Mouse (Mus musculus) stomach, embryonic 15.5 days (tissue): ENCODE results near the gene Prickle1. TPM values are rescaled to one million over a fixed set of nuclear protein-coding genes. Genes with fewer than 3 reads are reported as not detected.

Experiments used
- ATAC-seq: fragments of 200-750 bp; cut with Nextera tagmentation; 2 replicates; pipeline ENCODE4 v1.8.0; 2017; ENCODE audit warnings: low read depth, moderate number of reproducible peaks, moderate TSS enrichment; ENCODE audit not compliant: insufficient read depth, low FRiP score
- H3K27ac ChIP-seq: fragments of 300-500 bp; sonication (generic); 2 replicates; pipeline ENCODE4 v1.5.1; 2015; ENCODE audit warnings: mild to moderate bottlenecking, inconsistent platforms
- H3K27me3 ChIP-seq: fragments of 300-500 bp; sonication (generic); replicated peaks from 2 replicates; pipeline ENCODE4 v1.6.1; 2015; ENCODE audit warnings: inconsistent platforms
- H3K36me3 ChIP-seq: fragments of 300-500 bp; sonication (generic); 2 replicates; pipeline ENCODE4 v1.6.1; 2015; ENCODE audit warnings: inconsistent platforms
- H3K4me1 ChIP-seq: fragments of 300-500 bp; sonication (generic); 2 replicates; pipeline ENCODE4 v1.6.1; 2015; ENCODE audit warnings: inconsistent platforms
- H3K4me2 ChIP-seq: fragments of 300-500 bp; sonication (generic); 2 replicates; pipeline ENCODE4 v1.6.1; 2015; ENCODE audit warnings: mild to moderate bottlenecking, inconsistent platforms
- H3K4me3 ChIP-seq: fragments of 300-500 bp; sonication (generic); replicated peaks from 2 replicates; pipeline ENCODE4 v1.5.1; 2015; ENCODE audit warnings: inconsistent platforms
- H3K9ac ChIP-seq: fragments of 300-500 bp; sonication (generic); 2 replicates; pipeline ENCODE4 v1.6.1; 2015; ENCODE audit warnings: inconsistent platforms
- H3K9me3 ChIP-seq: fragments of 300-500 bp; sonication (generic); 2 replicates; pipeline ENCODE4 v1.6.1; 2016; ENCODE audit warnings: inconsistent platforms
- WGBS: fragments of 180-500 bp; shearing (Covaris S2); methylation state at CpG from one replicate; pipeline ENCODE4 v1.1.7; 2015; 5-methylcytosine and 5-hydroxymethylcytosine counted together
- polyA plus RNA-seq: library from polyadenylated mRNA; unstranded; fragments of >200 nt; fragmentation: Nextera tagmentation; extraction: Ambion mirVana; gene quantifications from 2 replicates; pipeline ENCODE4 v1.2.1, GENCODE M21; 2015

The Prickle1 gene
- polyA plus RNA-seq, 1 experiment from 2014 or later, result 23.0 TPM

DNA sequence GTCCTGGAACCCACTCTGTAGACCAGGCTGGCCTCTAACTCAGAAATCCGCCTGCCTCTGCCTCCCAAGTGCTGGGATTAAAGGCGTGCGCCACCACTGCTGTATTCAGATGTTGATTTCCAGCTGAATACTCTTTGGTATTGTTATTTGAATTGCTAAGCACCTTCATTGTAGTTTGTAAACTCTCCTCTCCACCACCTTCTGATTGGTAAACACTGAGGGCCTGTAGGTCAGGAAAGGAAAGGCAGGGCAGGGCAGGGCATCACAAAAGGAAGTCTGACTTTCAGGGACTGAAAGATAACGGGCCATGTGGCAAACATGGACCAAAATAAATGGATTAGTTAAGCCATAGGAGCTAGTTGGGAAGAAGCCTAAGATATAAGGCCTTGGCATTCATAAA lies 106.1 kb downstream of the Prickle1 start:
- no peaks in the 10 kb centered on the region for H3K9me3 ChIP-seq
- H3K27me3 ChIP-seq, result no peaks in the 10 kb centered on the region
- no peak overlapping the region for H3K4me3 ChIP-seq
- no peaks in the 10 kb centered on the region for H3K4me1 ChIP-seq
- no peak overlapping the region for H3K9ac ChIP-seq
- H3K4me2 ChIP-seq, result no peak overlapping the region
- H3K36me3 ChIP-seq, result no peaks in the 10 kb centered on the region
- WGBS, result 81% methylated on average over 4 of the region's 4 CpGs
- ATAC-seq, result no peak
- no peak overlapping the region for H3K27ac ChIP-seq

DNA sequence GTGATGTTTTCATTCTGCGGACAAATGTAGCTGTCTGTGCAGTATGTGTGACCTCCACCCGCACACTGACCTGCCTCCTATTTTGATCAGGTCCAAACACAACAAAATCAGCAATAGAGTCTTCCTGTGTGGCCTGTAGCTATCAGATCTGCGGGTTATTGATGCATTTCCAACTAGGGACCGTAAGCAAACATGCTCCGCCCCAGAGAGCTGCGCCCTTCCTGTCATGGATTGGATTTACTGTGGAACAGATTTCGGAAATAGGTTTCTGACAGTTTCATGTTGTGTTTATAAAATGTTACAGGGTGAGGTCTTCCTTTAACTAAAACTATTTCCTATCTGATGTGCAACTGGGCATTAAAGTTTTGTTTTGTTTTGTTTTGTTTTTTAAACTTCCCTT lies 109.6 kb downstream of the Prickle1 start:
- no peaks in the 10 kb centered on the region for H3K4me1 ChIP-seq
- WGBS, result 58% methylated on average over 7 of the region's 7 CpGs
- no peak overlapping the region for H3K4me3 ChIP-seq
- H3K9ac ChIP-seq, result no peak overlapping the region
- no peaks in the 10 kb centered on the region for H3K9me3 ChIP-seq
- ATAC-seq, result no peak
- no peaks in the 10 kb centered on the region for H3K36me3 ChIP-seq
- no peak overlapping the region for H3K4me2 ChIP-seq
- H3K27ac ChIP-seq, result no peak overlapping the region
- no peaks in the 10 kb centered on the region for H3K27me3 ChIP-seq

DNA sequence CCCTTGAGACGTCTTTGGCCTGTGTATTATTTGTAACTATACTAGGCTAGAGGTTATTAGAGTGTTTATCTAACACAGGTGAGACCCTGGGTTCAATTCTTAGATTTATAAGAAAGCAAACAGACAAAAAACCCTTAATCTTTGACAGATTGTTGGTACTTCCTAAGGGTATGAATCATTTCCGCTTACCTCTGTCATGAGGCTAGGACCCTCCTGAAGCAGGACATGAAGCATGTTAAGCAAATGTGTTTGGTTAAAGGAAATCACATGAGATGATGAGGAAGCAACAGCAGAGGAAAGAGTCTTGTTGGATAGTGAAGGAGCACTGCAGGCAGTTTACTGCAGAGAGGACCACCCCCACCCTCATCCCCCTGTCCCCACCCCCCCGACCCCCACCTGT lies 110.4 kb downstream of the Prickle1 start:
- Histone ChIP-seq H3K9me3 (no peaks in the 10 kb centered on the region), H3K27ac (no peak overlapping the region), H3K36me3 (no peaks in the 10 kb centered on the region), H3K4me3 (no peak overlapping the region), H3K27me3 (no peaks in the 10 kb centered on the region), H3K4me2 (no peak overlapping the region), H3K9ac (no peak overlapping the region), H3K4me1 (no peaks in the 10 kb centered on the region)
- ATAC-seq, result no peak
- WGBS, result 62% methylated on average over 3 of the region's 3 CpGs

DNA sequence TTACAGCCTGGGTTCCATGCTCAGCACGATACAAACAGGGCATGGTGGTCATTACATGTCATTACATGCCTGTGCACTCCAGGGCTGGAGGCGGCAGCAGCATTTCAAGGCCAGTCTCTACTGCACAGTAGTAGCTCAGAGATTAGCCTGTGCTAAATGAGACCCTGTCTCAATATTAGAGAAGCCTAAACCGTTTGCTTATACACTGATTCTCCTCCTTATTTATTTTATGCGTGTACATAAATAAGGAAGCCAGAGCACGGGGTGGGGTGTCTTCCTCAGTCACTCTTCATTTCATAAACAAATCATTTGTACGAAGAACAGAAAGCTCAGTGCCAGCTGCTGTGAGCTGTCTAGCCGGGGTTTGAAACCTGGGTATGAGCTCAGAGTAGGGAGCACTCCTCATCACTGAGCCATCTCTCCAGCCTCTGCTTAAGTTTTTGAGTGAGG lies 111.4 kb downstream of the Prickle1 start:
- WGBS, result 41% methylated on average over 7 of the region's 7 CpGs
- Histone ChIP-seq H3K27ac (no peak overlapping the region), H3K36me3 (no peaks in the 10 kb centered on the region), H3K4me2 (no peak overlapping the region), H3K9me3 (no peaks in the 10 kb centered on the region), H3K9ac (no peak overlapping the region), H3K4me1 (no peaks in the 10 kb centered on the region), H3K4me3 (no peak overlapping the region), H3K27me3 (no peaks in the 10 kb centered on the region)
- ATAC-seq, result no peak

DNA sequence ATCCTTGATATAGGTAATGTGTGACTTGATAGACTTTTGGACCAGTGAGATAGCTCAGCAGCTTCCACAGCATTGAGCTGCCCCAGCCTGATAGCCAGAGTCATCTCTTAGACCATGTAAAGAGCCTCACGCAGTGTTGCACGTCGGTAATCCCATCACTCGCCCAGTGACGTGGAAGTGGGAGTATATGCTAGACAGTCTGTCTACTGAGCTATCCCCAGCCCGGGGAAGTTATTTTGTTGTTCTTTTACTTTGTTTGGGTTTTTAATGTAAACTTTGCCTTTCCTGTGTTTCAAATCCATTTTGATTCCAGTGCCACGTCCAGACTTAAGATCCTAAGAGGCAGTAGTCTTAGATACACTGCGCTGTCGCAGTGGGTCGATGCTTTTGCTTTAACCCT lies 114.6 kb downstream of the Prickle1 start:
- no peaks in the 10 kb centered on the region for H3K27me3 ChIP-seq
- H3K4me1 ChIP-seq, result no peaks in the 10 kb centered on the region
- H3K36me3 ChIP-seq, result no peaks in the 10 kb centered on the region
- H3K9ac ChIP-seq, result no peak overlapping the region
- no peaks in the 10 kb centered on the region for H3K9me3 ChIP-seq
- 75% methylated on average over 10 of the region's 10 CpGs for WGBS
- no peak overlapping the region for H3K4me2 ChIP-seq
- ATAC-seq, result no peak
- H3K4me3 ChIP-seq, result no peak overlapping the region
- no peak overlapping the region for H3K27ac ChIP-seq

DNA sequence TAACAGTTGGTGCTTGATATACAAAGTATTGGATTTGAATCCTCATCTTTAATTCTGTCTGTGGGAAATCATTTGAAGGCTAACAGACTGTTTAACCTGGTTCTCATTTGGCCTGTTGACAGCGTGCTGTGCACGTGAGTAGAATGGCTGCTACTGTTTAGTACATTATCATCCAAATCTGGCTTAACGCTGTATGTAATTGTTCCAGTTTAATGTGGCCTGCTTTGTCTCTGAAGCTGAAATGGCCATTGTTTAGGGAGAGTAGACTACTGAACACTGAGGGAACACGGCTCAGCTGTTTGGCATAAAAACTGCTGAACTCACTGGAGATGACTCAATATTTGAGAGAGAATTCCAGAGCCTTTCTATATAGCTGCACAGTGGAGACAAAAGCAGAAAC lies 116.2 kb downstream of the Prickle1 start:
- H3K36me3 ChIP-seq, result no peaks in the 10 kb centered on the region
- WGBS, result 65% methylated on average over 4 of the region's 4 CpGs

DNA sequence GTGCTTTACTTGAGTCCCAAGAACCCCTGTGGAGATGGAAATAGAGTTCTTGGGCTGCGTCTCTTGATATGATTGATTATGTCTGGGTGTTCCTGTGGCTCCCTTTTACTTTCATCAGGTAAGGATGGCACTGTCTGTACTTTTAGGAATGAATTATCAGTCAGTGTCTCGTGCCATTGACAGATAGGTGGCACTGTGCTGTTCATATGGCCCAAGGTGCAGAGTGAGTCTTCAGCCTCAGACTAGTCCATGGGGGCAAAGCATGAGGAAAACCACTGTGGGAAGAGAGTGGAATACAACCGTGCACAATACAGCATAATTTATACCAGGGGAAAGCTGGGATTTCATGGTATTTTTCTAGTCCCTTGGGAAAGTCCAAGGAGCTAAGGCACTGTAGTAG lies 117.0 kb downstream of the Prickle1 start:
- no peaks in the 10 kb centered on the region for H3K27me3 ChIP-seq
- no peak for ATAC-seq
- H3K4me2 ChIP-seq, result no peak overlapping the region
- H3K4me3 ChIP-seq, result no peak overlapping the region
- H3K4me1 ChIP-seq, result no peaks in the 10 kb centered on the region
- no peaks in the 10 kb centered on the region for H3K36me3 ChIP-seq
- no peak overlapping the region for H3K9ac ChIP-seq
- no peaks in the 10 kb centered on the region for H3K9me3 ChIP-seq
- H3K27ac ChIP-seq, result no peak overlapping the region
- 90% methylated on average over 3 of the region's 3 CpGs for WGBS

More for the DNA sequence above, 116.2 kb downstream of the Prickle1 start:
- Histone ChIP-seq H3K27ac (no peak overlapping the region), H3K27me3 (no peaks in the 10 kb centered on the region), H3K4me1 (no peaks in the 10 kb centered on the region), H3K9ac (no peak overlapping the region), H3K9me3 (no peaks in the 10 kb centered on the region), H3K4me2 (no peak overlapping the region), H3K4me3 (no peak overlapping the region)
- ATAC-seq, result no peak

DNA sequence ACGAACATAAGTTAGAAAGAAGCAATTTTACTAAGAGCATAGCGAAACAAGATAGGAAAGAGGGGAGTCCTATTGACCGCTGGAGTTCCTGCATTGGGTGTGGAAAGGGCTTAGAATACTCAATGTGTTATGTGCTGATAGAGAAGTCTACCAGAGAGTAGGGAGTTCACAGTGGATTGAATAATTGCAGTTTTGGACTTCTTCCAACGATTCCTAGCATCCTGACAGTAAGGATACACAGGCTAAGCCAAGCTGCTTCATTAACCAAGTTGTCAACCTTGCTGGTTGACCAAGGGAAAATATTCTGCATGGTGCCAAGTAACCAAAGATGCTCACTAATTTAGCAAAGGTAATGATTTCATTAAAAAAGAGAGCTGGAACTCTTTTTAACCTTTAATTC lies 118.0 kb downstream of the Prickle1 start:
- H3K27ac ChIP-seq, result no peak overlapping the region
- no peaks in the 10 kb centered on the region for H3K36me3 ChIP-seq
- no peak overlapping the region for H3K4me3 ChIP-seq
- H3K27me3 ChIP-seq, result no peaks in the 10 kb centered on the region
- H3K4me1 ChIP-seq, result no peaks in the 10 kb centered on the region
- 73% methylated on average over 4 of the region's 4 CpGs for WGBS
- H3K4me2 ChIP-seq, result no peak overlapping the region
- H3K9me3 ChIP-seq, result no peaks in the 10 kb centered on the region
- no peak for ATAC-seq
- H3K9ac ChIP-seq, result no peak overlapping the region

DNA sequence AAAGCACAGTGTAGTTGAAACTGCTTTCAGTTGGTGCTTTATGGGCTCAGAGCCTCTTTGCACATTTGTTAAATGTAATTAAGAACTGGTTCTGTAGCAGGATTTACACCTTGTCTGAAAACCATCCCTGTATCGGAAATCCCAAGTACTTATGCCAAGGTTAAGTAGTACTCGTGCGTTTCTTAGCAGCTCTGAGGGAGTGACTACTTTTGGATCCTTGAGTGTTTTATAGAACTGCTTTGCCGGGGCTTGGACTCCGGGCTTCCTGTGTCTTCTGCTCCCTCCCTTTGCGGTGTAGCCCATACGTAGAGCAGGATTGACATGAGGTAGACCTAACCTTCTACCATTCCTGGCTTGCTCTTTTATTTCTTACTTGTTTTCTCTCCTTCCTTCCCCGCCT lies 120.0 kb downstream of the Prickle1 start:
- H3K36me3 ChIP-seq, result no peaks in the 10 kb centered on the region
- H3K27me3 ChIP-seq, result no peaks in the 10 kb centered on the region
- no peak for ATAC-seq
- no peak overlapping the region for H3K9ac ChIP-seq
- no peak overlapping the region for H3K4me3 ChIP-seq
- no peak overlapping the region for H3K27ac ChIP-seq
- H3K4me2 ChIP-seq, result no peak overlapping the region
- H3K4me1 ChIP-seq, result no peaks in the 10 kb centered on the region
- 67% methylated on average over 8 of the region's 8 CpGs for WGBS
- no peaks in the 10 kb centered on the region for H3K9me3 ChIP-seq

DNA sequence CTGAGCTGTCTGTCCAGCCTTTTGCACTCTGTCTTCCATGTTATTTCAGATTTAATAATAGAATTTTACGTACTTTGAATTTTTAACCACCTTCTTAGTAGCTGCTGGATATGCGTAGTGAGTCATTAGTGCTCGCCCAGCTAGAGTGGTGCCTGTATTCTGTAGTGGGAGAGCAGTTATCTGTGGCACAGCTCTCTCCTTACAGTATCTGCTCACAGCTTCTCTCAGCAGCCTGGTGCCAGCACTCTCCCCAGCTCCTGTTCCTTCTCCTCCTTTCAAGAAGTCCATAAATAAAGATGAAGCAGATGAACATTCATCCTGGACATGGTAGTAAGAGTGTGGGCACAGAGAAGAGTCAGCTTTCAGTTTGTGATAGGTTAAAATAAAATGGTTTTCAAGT lies 121.4 kb downstream of the Prickle1 start:
- Histone ChIP-seq H3K4me3 (no peak overlapping the region), H3K9me3 (no peaks in the 10 kb centered on the region), H3K27me3 (no peaks in the 10 kb centered on the region), H3K4me1 (no peaks in the 10 kb centered on the region), H3K36me3 (no peaks in the 10 kb centered on the region), H3K4me2 (no peak overlapping the region), H3K9ac (no peak overlapping the region), H3K27ac (no peak overlapping the region)
- ATAC-seq, result no peak
- WGBS, result 93% methylated on average over 3 of the region's 3 CpGs

DNA sequence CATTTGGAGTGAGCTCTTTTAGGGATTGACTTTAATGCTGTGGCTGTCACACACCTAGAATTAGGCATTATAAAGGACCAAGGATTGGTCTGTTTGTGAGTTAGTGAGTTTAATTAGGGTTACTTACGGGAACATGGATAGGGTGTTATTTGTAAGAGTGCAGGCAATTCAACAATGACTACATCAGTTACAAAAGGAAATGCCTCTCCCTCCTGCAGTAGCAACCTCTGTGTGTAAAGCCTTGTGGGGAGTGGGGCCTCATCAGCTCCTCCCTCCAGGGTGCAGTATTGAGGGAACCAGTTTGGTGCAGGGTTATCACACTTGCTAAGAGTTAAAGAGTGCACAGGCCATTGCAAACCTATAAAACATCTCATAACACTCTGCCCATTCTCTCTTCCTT lies 123.6 kb downstream of the Prickle1 start:
- Histone ChIP-seq H3K9me3 (no peaks in the 10 kb centered on the region), H3K9ac (no peak overlapping the region), H3K4me2 (no peak overlapping the region), H3K27ac (no peak overlapping the region), H3K4me3 (no peak overlapping the region), H3K27me3 (no peaks in the 10 kb centered on the region), H3K4me1 (no peaks in the 10 kb centered on the region), H3K36me3 (no peaks in the 10 kb centered on the region)
- WGBS, result 80% methylated on average over 1 of the region's 1 CpGs
- no peak for ATAC-seq

DNA sequence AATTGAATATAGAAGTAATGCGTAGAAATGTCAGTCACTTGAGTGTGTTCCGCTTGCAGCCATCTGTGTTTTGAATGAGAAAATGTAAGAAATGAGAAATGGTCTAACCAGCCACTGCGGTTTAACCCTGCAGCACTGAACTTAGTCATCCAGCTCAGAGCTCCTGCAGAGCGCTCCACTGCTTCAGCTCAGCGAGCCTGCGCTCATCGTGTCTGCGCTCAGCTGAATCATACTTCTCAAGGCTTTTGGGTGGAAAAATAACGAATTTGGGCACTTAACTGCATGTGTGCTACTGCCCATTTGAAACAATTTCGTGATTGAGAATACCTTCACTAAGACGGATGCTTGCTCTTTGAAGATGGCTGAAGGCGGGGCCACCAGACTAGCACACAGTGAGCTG lies 124.0 kb downstream of the Prickle1 start:
- WGBS, result 79% methylated on average over 12 of the region's 12 CpGs
- H3K4me1 ChIP-seq, result no peaks in the 10 kb centered on the region
- H3K36me3 ChIP-seq, result no peaks in the 10 kb centered on the region
- ATAC-seq, result no peak
- no peak overlapping the region for H3K27ac ChIP-seq
- H3K4me2 ChIP-seq, result no peak overlapping the region
- H3K27me3 ChIP-seq, result no peaks in the 10 kb centered on the region
- H3K4me3 ChIP-seq, result no peak overlapping the region
- H3K9ac ChIP-seq, result no peak overlapping the region
- no peaks in the 10 kb centered on the region for H3K9me3 ChIP-seq

DNA sequence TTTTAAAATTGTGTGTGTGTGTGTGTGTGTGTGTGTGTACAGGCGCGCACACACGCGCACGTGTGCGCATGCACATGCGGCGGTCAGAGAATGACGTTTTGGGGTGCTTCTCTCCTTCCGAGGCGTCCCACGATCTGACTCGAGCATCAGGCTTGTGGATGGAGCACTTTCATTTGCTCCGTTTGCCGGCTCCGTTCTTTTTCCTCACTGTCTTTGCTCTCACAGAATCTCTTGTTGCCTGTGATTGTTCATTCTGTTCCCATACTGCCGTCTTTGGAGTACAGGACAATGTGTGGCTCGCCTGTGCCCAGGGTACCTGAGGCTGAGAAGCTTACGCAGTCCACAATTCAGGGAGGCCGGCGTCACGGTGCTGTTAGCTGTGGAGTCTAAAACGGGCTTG lies 134.6 kb downstream of the Prickle1 start:
- Histone ChIP-seq H3K36me3 (0 out of 2 replicates have a peak, but pooled peaks cover 3% of the 10 kb centered on the region), H3K27ac (no peak overlapping the region), H3K4me2 (no peak overlapping the region), H3K4me3 (no peak overlapping the region), H3K27me3 (no peaks in the 10 kb centered on the region), H3K9ac (no peak overlapping the region), H3K9me3 (no peaks in the 10 kb centered on the region), H3K4me1 (no peaks in the 10 kb centered on the region)
- no peak for ATAC-seq
- 94% methylated on average over 23 of the region's 23 CpGs for WGBS
